Mouse (Mus musculus) 416B (cell line): Measurements from ENCODE around the gene Stk38.

Source experiments
- DNase-seq: peaks from one replicate; pipeline ENCODE4 v3.0.0; 2011; ENCODE audit warnings: low read depth

Gene Stk38

DNA sequence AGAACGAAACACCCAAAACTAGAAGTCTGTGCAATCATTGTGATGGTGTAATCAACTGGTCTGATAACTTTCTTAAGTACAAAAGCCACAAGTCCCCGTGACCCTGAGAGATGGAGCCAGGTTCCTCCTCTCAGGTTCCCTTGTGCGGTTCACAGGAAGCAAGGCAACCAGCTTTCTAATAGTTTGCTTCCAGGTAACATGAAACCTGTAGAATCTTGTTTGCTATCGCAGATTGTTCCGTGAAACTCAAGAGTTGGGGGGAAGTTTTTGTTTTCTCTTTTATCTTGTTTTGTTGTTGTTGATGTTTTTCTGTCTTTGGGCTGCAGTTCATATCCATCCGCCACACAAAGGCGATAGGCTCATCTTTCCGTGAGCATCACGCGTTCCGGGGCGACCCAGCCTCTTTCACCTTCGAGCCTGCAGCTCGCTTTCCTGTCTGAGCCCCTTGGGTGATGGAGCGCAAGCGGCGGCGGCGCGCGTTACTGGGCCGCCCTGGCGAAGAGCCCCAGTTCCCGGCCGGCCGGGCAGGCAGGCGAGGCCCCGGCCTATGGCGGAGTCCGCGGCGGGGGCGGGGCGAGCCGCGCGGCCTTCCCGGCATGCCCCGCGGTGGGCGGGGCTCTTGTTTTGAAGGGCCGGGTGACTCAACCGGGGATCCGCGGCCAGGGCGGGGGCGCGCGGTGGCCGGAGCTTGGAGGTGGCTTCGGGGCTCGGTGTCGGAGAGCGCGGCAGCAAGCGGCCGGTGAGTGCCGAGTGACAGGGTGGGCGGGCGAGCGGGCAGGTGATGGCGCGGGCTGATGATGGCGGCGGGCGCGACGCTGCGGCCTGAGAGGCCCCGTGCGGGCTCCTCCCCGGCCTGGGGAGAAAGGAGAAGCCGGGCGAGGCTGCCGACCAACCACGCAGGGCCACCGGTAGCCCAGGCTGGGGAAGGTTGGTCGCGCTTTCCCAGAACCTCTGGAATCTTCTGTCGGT lies 55.7 kb downstream of the Stk38 start, which contains the start of gene Kctd20:
TSS of gene Kctd20 (plus strand) at position 120 of the 969 bp plus-strand sequence.
- peak; percentile 92 for DNase-seq

DNA sequence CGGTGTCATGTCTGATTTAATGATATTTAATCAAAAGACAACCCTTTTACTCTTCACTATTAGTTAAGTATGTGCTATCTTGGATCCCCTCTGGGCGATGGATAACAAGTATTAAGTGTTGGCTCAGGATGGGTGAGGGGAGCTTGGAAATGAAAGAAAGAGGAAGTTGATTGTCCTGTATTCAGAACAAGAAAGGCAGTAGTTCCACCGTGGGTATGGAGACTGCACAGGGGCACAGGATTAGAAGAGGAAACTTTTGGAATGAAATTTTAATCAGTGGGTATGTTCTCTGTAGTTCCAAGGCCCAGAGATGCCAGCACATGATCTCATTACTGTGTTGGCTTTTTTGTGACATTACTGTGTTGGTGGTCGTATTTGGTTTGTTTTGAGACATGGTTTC lies 57.0 kb downstream of the Stk38 start:
- peak; percentile 43 for DNase-seq

DNA sequence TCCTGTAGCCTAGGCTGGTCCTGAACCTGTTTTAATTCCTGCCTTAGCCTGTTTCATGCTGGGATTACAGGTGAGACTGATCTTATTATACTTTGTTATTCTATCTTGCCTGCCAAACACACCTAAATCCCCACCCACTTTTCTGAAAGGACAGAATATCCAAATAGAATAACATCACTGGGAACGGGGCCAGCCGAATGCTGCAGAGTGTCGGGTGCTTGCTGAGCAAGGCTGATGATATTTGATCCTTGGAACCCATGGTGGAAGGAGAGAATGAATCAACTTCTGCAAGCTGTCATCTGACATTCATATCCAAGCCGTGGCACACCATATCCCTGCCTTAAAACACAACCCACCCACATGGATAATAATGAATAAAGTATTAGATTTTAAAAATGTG lies 59.1 kb downstream of the Stk38 start:
- no peak for DNase-seq

DNA sequence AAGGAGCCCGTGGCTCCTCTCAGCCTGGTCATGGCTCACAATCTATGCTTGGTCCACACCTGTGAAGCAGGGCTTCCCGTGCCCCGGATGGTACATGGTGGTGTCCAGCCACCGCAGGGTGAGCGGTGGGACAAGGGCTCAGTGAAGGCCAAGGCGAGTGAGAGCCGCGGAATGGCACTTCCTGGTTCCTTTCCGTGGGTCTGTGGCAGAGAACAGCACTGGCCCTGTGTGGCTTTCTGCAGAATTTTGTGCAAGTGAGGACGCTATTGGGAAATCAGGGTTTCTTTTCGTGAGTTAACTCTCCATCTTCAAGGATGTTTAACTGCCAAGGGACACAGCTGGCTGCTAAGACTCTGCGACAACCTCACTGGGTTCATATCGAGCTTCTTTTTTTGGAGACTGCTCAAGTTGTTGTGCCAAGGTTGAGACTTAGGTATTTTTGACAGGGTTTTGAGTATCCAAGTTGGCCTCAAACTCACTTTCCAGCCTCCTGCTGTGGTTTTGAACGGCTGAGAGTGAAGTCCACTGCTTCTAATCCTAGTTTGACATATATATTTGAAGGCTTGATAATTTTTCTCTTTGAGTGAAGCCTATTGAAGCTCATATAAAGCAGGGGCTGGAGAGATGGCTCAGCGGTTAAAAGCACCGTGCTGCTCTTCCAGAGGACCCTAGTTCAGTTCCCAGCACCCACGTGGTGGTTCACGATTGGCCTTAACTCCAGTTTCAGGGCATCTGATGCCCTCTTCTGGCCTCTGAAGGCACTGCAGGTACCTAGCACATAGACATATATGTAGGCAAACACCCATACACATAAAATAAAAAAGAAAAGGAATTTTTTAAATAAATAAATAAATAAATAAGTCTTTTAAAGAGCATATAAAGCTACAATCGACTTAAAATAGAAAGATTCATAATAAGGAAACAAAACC lies 60.5 kb downstream of the Stk38 start:
- DNase-seq = peak; percentile 29

DNA sequence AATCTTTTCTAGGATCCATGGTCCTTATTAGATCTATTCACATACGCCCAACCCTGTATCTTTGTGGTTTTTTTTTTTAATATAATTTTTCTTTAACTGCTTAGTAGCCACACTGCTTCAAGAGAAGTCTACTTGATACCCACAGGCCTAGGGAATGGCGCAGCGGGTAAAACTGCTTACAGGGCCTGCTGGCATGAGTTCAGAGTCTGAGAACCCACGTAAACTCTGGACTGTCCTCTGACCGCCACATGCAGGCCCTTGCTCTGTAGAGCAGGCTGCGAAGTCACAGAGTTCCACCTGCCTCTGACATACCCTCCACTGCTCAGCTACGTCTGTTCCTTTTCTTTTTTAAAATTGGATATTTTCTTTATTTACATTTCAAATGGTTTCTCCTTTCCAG lies 63.3 kb downstream of the Stk38 start:
- DNase-seq = no peak

DNA sequence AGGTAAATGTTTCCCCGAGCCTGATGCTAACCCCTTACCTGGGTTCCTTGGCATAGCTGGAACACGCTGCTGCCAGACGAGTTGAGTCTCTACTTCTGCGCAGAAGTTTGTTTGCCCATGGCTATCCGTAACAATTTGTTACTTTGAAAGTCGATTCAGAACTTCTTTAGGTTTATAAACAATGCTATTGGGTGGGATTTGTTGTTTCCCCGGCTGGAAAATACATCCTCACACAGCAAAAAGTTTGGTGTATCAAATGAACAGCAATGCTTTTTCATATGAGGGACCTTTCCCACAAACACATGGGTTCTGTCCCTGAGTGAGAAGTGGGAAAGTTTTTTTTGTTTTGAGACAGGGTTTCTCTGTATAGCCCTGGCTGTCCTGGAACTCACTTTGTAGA lies 64.1 kb downstream of the Stk38 start, which contains the start of gene Pxt1:
TSS of gene Pxt1 (minus strand) at position 101 of the 400 bp plus-strand sequence.
- no peak for DNase-seq

DNA sequence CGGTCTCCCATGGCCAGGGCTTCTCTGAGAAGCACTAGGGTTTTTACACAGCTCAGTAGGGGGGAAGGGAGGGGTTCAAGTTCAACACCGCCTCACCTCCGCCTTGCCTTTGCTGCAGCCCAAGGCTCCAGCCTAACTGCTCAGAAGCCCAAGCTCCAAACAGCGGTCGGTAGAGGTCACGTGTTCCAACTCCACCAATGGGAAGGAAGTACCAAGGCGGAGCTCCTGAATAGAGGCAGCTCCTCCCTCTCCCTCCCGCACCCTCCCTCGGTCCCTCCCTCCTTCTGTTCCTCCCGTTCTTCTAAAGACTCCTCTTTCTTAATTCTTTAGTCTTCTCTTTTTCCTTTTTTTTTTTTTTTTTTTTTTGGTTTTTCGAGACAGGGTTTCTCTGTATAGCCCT lies 65.7 kb downstream of the Stk38 start:
- peak; percentile 40 for DNase-seq

DNA sequence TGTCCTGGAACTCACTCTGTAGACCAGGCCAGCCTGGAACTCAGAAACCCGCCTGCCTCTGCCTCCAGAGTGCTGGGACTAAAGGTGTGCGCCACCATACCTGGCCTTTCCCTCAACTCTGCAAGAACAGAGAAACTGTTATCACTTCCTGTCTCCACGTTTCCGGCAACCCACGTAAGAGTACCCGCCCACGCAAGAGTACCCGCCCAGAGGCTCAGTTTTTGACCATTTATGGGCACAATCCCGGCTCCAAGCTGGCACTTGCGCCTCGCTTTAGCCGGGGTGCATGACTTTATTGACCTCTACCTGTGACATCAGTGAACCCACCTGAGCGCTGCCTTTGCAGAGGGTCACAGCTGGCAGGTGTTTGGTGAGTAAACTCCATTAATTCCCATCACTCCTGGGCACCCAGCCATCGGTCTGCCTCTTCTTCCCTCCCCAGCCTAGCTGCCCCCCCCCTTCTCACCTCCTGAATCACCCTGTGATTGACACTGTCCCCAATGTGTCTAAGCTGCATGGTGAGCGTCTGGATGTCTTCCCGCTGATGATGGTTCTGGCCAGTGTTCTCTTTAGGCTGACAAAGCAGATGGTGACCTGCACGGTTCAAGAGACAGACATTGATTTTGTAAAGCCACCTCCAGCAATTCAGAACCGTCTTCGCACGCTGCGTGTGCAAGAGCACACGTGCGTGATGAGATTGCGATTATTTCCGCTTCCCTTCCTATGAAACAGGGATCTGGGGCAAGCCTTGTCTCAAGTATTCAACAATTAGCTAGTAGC lies 66.8 kb downstream of the Stk38 start:
- no peak for DNase-seq

DNA sequence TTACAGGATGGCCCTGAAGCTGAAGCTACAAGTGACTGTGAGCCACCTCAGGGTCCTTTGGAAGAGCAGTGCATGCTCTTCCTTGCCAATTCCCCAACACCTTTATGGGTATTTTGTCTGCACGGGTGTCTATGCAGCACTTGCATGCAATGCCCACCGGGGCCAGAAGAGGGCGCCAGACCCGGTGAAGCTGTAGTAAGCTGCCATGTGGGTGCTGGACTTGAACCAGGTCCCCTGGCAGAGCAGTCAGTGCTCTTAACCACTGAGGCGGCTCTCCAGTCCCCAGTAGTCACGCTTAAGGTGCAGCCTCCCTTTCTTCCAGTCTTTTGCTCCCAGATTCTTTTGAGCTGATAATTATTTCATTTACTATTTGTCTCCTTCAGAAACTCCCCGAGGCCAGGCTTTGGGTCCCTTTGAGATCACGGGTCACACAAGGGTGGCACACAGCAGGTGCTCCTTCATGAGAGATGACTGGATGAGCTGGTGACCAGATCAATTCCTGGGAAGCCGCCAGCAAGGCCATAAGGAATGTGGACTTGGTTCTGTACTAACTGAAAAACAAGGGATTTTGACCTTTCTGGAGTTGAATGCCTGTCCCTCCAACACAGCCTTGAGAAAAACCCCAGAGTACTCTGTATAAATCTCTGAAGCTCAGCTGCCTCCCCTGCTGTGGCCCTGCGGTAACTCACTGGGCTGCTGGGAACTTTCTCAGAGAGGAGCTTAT lies 71.0 kb downstream of the Stk38 start:
- DNase-seq = peak; percentile 62

DNA sequence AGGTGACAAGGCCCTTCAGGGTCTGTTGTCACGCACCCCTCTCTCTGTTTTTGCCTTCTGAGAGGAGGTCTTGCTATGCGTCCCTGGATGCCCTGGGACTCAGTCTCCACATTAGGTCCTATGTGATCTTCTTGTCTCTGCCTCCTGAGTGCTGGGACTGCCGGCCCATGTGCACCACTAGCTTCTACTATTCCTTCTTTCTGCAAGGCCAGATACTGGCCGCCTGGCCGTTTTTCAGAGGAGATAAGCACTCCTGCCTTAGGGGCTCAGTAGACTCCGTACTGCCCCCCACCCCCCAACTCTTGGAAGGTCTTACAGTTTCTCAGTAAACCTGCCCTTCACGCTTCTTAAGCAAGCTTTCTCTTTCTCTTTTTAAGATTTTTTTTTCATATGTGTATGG lies 71.7 kb downstream of the Stk38 start:
- no peak for DNase-seq

DNA sequence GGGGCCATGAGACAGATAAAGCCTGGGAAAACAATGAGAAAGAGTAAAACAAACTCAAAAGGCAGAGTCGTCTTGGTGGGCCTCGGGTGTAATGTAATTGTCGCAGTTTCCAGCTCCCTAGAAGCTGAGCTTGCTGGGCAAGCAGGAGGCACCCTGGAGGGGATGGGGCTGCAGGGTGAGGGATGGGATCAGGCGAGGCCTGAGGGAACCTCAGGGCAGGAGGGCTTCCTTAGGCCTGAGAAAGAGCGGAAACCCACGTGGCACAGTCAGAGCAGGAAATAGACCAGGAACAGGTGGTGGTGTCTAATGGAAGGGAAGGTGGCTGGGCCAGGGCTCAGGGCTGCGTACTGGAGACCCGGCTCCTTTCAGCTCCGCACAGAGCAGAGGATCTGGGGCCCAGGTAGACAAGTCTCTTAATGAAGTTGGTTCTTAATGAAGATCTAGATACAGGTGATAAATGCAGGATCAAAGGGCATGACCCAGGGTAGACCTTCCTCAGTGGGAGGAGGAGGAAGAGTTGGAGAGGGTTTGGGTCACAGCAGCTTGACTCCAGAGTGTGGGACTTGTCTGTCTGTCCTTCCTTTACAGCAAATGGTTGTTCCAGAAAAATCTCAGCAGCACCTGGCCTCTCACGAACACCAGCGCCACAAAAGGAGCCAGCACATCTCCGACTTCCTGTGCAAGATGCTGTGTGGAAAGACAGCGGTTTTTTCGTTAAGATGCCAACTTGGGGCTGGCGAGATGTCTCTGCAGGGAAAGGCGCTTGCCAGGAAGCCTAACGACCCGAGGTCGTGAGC lies 73.5 kb downstream of the Stk38 start:
- DNase-seq = no peak

DNA sequence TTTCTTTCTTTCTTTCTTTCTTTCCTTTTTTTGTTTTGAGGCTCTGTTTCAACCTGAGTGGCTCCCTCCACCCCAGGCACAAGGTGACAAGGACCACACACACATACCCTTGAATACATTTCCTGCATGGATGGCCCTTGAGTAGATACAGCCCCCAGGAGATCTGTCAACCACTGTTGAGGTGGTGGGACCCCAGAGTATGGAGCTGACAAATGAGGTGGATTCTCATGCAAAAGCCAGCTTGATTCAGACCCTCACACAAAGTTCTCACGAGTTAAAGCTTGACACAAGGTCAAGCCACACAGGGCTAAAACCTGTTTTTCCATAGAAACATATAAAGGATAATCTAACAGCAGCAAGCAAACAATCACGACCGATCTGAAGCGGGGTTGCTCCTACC lies 75.5 kb downstream of the Stk38 start:
- DNase-seq = no peak

DNA sequence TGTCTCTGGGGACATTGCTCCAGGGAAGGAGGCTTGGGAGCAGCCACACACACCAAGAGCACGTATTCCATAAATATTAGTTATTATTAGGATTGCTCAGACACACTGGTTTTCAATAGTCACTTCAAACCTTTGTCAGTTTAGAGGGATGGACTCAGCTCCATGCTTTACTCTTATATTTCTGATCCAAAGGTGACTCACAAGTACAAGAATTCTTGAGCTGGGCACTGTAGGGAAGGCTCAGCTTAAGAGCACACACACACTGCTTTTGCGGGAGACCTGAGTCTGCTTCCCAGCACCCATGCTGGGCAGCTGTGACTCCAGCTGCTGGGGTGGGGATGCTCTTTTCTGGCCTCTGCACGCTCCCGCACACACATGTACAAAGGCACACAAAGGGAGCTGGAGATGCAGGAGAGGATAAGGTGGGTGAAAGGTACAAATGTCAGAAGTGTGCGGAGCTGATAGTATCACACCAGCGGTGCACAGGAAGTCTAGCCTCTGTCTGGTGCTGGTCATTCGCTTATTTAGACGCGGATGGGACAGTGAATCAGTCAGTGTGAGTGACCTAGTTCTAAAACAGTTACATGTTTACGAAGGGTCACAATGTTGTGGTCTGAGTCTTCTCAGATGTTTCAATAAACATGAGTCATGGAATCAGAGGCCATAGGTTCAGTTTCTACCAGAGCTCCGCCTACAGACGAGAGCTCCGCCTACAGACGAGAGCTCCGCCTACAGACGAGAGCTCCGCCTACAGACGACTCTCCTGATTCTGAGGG lies 76.2 kb downstream of the Stk38 start:
- DNase-seq = peak; percentile 70

DNA sequence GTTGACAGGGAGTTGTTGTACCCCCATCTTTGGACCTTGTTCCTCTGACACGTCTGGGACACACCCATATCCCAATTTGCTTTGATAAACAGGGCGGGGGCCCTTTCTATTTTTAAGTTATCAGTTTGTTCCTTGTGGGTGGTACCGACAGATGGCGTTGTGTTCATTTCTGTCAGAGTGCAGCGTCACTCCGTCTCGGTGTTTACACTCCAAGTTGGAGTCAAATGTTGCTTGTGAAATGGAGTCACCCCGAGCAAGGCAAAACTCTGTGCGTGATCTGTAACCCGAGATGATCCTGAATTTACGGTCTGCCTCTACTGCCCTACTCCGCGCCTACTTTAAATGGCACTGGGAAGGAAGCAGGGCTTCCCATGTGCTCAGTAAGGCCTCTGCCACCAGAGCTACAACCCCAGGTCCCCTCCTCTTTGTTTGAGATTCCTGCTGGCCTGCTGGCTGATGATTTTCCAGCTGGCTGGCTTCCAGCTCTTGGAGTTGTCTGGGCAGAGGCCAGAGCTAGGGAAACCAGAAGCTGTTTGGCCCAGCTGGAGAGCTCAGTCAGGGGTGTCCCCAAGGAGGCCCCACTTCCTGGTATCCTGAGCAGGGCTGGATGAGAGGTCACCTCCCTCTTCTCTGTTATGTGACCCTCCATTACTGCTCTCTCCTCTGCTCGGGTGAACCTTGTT lies 77.3 kb downstream of the Stk38 start:
- DNase-seq = peak; percentile 48

DNA sequence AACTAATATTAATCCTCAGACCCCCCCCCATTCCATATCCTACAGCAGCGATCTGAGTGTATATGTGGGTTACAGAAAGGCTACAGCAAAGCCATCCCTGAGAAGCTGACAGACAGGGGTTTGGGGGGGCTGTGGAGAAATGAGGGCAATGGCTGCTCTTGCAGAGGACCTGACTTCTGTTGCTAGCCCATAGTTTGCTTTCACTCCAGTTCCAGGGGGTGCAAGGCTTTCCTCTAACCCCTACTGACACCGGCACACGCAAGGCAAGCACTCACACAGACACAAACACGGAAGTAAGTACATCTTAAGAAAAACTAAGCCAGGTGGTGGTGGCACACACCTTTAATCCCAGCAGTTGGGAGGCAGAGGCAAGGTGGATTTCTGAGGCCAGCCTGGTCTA lies 78.4 kb downstream of the Stk38 start:
- no peak for DNase-seq

DNA sequence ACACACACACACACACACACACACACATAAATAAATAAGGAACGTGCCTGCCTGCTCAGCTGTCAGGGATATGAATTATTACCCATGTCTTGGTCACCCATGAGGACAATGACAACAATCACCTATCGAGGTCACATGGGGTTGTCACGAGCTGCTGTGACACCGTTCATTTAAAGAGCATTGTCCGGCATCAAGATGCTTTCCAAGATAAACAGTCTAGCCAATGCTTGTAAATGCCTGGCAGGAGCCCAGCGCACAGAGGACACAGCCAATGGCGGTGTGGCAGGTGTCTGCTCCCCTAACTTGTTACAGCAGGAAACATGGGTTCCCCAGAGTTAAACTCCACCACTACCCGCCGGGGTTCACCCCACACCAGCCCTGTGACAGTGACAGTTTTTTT lies 79.8 kb downstream of the Stk38 start:
- DNase-seq = no peak

DNA sequence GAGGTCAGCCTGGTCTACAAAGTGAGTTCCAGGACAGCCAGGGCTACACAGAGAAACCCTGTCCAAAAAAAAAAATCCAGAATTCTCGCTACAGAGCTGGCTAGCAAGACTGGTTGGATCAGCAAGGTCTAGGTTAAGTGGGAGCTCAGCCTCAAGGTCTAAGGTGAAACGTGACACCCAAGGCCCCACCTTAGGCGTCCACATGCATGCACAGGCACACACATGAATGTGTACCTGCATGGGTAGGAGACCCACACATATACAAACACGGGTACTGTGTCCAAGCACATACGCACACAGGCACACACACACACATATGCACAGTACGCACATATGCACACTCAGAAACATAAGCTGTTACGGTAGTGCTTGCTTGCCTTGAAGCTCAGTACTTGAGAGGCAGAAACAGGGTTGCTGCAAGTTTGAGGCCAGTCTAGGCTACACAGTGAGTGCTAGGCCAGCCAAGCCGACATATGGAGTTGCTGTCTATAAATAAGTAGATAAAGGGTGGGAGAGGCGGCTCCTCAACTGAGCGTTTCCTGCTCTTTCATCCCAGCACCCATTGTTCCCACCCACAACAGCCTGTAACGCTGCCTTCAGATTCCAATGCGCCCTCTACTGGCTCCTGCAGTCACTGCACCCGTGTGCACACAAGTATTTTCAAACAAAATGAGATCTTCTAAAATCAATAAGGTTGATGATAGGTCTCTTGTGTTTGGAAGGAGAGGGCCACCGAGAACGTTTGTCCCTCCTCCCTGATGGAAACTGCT lies 80.7 kb downstream of the Stk38 start:
- DNase-seq = peak; percentile 77

DNA sequence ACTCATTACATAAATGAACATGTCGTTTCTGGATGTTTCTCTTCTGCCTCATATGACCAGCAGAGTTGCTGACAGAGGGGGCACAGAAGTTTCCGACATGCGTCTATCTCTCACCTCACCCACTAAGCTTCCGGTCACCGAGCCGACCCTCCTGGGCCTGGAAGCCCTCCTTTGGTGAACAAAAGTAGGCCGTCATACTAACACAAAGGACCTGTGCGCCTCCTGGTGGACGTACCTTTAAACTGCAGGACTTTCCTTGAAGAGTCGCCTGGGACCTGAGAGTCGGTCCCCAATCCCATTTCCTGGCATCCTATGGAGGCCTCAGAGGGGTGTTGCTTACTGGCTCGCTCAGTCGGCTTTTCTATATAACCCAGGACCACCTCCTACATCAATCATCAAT lies 81.4 kb downstream of the Stk38 start:
- DNase-seq = peak; percentile 76
